Mouse (Mus musculus) heart, embryonic 16.5 days (tissue): ENCODE results near the gene Akap14. TPM values are rescaled to one million over a fixed set of nuclear protein-coding genes. Genes with fewer than 3 reads are reported as not detected.
"Not testable (repeated sequence)": the region's sequence is repeated elsewhere in the genome, so short reads cannot be mapped to it uniquely, and the experiment has no call there.

Experiments used
- ATAC-seq: fragments of 200-750 bp; cut with Nextera tagmentation; replicated peaks from 2 replicates; pipeline ENCODE4 v1.8.0; 2017; ENCODE audit warnings: moderate number of reproducible peaks; ENCODE audit not compliant: insufficient read depth, low FRiP score; ENCODE audit errors: extremely low read depth
- H3K27ac ChIP-seq: fragments of 300-500 bp; sonication (generic); 2 replicates; pipeline ENCODE4 v1.5.1; 2014; ENCODE audit warnings: mild to moderate bottlenecking, low read length, control low read depth, moderate library complexity
- H3K27me3 ChIP-seq: fragments of 300-500 bp; sonication (generic); 2 replicates; pipeline ENCODE4 v1.6.1; 2014; ENCODE audit warnings: low read length, mixed read lengths; ENCODE audit not compliant: control insufficient read depth, insufficient read depth
- H3K36me3 ChIP-seq: fragments of 300-500 bp; sonication (generic); 2 replicates; pipeline ENCODE4 v1.6.1; 2014; ENCODE audit not compliant: control insufficient read depth, insufficient read depth
- H3K4me1 ChIP-seq: fragments of 300-500 bp; sonication (generic); 2 replicates; pipeline ENCODE4 v1.6.1; 2014; ENCODE audit warnings: low read length, mixed read lengths; ENCODE audit not compliant: control insufficient read depth, insufficient read depth
- H3K4me2 ChIP-seq: fragments of 300-500 bp; sonication (generic); 2 replicates; pipeline ENCODE4 v1.6.1; 2014; ENCODE audit warnings: low read depth, mild to moderate bottlenecking, control low read depth, low read length
- H3K4me3 ChIP-seq: fragments of 300-500 bp; sonication (generic); 2 replicates; pipeline ENCODE4 v1.5.1; 2014; ENCODE audit warnings: mild to moderate bottlenecking, control low read depth, low read length
- H3K9ac ChIP-seq: fragments of 300-500 bp; sonication (generic); 2 replicates; pipeline ENCODE4 v1.6.1; 2014; ENCODE audit warnings: low read length, control low read depth
- H3K9me3 ChIP-seq: fragments of 300-500 bp; sonication (generic); replicated peaks from 2 replicates; pipeline ENCODE4 v1.6.1; 2016; ENCODE audit warnings: low read length; ENCODE audit not compliant: control insufficient read depth
- WGBS: fragments of 180-500 bp; shearing (Covaris S2); extraction: QIAGEN DNeasy Blood & Tissue Kit; methylation state at CpG from one replicate; pipeline ENCODE4 v1.1.7; 2014; 5-methylcytosine and 5-hydroxymethylcytosine counted together
- polyA plus RNA-seq: library from polyadenylated mRNA; unstranded; fragments of >200 nt; fragmentation: Nextera tagmentation; extraction: Ambion mirVana; gene quantifications from 2 replicates; pipeline ENCODE4 v1.2.1, GENCODE M21; 2015

The Akap14 gene
- polyA plus RNA-seq, 1 experiment from 2014 or later: not detected

GRCm38 (mm10) chrX:37161169-37161568, 7.5 kb downstream of the Akap14 start:
- Histone ChIP-seq H3K9me3 (no peaks in the 10 kb centered on the region), H3K27me3 (no peaks in the 10 kb centered on the region), H3K4me2 (no peak overlapping the region), H3K27ac (no peak overlapping the region), H3K4me3 (no peak overlapping the region), H3K4me1 (no peaks in the 10 kb centered on the region), H3K36me3 (peaks cover 2% of the 10 kb centered on the region; the same call in 1 of the 2 replicates), H3K9ac (no peak overlapping the region)
- no peak for ATAC-seq
- 73% methylated on average over 10 of the region's 10 CpGs for WGBS

GRCm38 (mm10) chrX:37157839-37158238, 10.8 kb downstream of the Akap14 start:
- no peak overlapping the region for H3K9ac ChIP-seq
- ATAC-seq: no peak
- H3K4me1 ChIP-seq: no peaks in the 10 kb centered on the region
- no peak overlapping the region for H3K27ac ChIP-seq
- H3K4me3 ChIP-seq: no peak overlapping the region
- H3K9me3 ChIP-seq: no peaks in the 10 kb centered on the region
- no peak overlapping the region for H3K4me2 ChIP-seq
- WGBS: 45% methylated on average over 4 of the region's 4 CpGs
- H3K36me3 ChIP-seq: peaks cover 4% of the 10 kb centered on the region; the same call in 1 of the 2 replicates
- no peaks in the 10 kb centered on the region for H3K27me3 ChIP-seq

- Histone ChIP-seq H3K4me2 (no peak overlapping the region), H3K9ac (no peak overlapping the region), H3K4me1 (no peaks in the 10 kb centered on the region), H3K4me3 (no peak overlapping the region), H3K27me3 (no peaks in the 10 kb centered on the region), H3K27ac (no peak overlapping the region), H3K36me3 (0 out of 2 replicates have a peak, but pooled peaks cover 8% of the 10 kb centered on the region), H3K9me3 (no peaks in the 10 kb centered on the region)
- ATAC-seq: no peak
- WGBS: 96% methylated on average over 2 of the region's 2 CpGs
Observed at GRCm38 (mm10) chrX:37144954-37145353, 23.7 kb downstream of the Akap14 start.

GRCm38 (mm10) chrX:37144498-37144897, 24.1 kb downstream of the Akap14 start:
- not testable (repeated sequence) for H3K27ac ChIP-seq, H3K9me3 ChIP-seq, H3K36me3 ChIP-seq, H3K9ac ChIP-seq, H3K27me3 ChIP-seq, H3K4me2 ChIP-seq, H3K4me1 ChIP-seq, ATAC-seq, H3K4me3 ChIP-seq
- WGBS: 70% methylated on average over 2 of the region's 4 CpGs

GRCm38 (mm10) chrX:37141732-37142131, 26.9 kb downstream of the Akap14 start:
- Histone ChIP-seq H3K36me3 (peaks cover 10% of the 10 kb centered on the region; the same call in 1 of the 2 replicates), H3K9ac (no peak overlapping the region), H3K4me2 (no peak overlapping the region), H3K4me1 (no peaks in the 10 kb centered on the region), H3K27ac (no peak overlapping the region), H3K27me3 (no peaks in the 10 kb centered on the region), H3K4me3 (no peak overlapping the region), H3K9me3 (no peaks in the 10 kb centered on the region)
- 76% methylated on average over 3 of the region's 3 CpGs for WGBS
- ATAC-seq: no peak

- ATAC-seq: peak; percentile 78
- 11% methylated on average over 55 of the region's 58 CpGs for WGBS
Observed at GRCm38 (mm10) chrX:37126671-37127358, 41.8 kb downstream of the Akap14 start, which contains the start of gene Nkap. Gene Nkap, plus strand, starts transcription at chrX:37126795.

GRCm38 (mm10) chrX:37125511-37125910, 43.1 kb downstream of the Akap14 start:
- no peak overlapping the region for H3K4me2 ChIP-seq
- no peaks in the 10 kb centered on the region for H3K9me3 ChIP-seq
- H3K9ac ChIP-seq: no peak overlapping the region
- no peak overlapping the region for H3K27ac ChIP-seq
- no peak for ATAC-seq
- no peaks in the 10 kb centered on the region for H3K36me3 ChIP-seq
- no peak overlapping the region for H3K4me3 ChIP-seq
- H3K27me3 ChIP-seq: no peaks in the 10 kb centered on the region; the same call in 1 of the 2 replicates
- H3K4me1 ChIP-seq: 0 out of 2 replicates have a peak, but pooled peaks cover 2% of the 10 kb centered on the region
- 85% methylated on average over 7 of the region's 7 CpGs for WGBS

More at GRCm38 (mm10) chrX:37126671-37127358, 41.8 kb downstream of the Akap14 start, which contains the start of gene Nkap:
- Histone ChIP-seq H3K4me2 (peak within 1 kb of the TSS; percentile 69), H3K27ac (peak within 1 kb of the TSS; percentile 49), H3K4me3 (peak within 1 kb of the TSS; percentile 68), H3K4me1 (0 out of 2 replicates have a peak, but pooled peaks cover 2% of the 10 kb centered on the region), H3K9me3 (no peaks in the 10 kb centered on the region), H3K9ac (peak within 1 kb of the TSS; percentile 83), H3K27me3 (no peaks in the 10 kb centered on the region; the same call in 1 of the 2 replicates), H3K36me3 (no peaks in the 10 kb centered on the region)

GRCm38 (mm10) chrX:37120212-37120611, 48.4 kb downstream of the Akap14 start:
- 59% methylated on average over 5 of the region's 5 CpGs for WGBS
- Histone ChIP-seq H3K9ac (no peak overlapping the region), H3K4me1 (no peaks in the 10 kb centered on the region), H3K4me2 (no peak overlapping the region), H3K27me3 (no peaks in the 10 kb centered on the region; the same call in 1 of the 2 replicates), H3K36me3 (no peaks in the 10 kb centered on the region), H3K9me3 (no peaks in the 10 kb centered on the region), H3K4me3 (no peak overlapping the region), H3K27ac (no peak overlapping the region)
- ATAC-seq: no peak

GRCm38 (mm10) chrX:37119585-37119984, 49.1 kb downstream of the Akap14 start:
- 49% methylated on average over 3 of the region's 3 CpGs for WGBS

More at GRCm38 (mm10) chrX:37119585-37119984, 49.1 kb downstream of the Akap14 start:
- H3K4me2 ChIP-seq: no peak overlapping the region
- no peaks in the 10 kb centered on the region; the same call in 1 of the 2 replicates for H3K27me3 ChIP-seq
- H3K9me3 ChIP-seq: no peaks in the 10 kb centered on the region
- ATAC-seq: no peak
- H3K9ac ChIP-seq: no peak overlapping the region
- H3K36me3 ChIP-seq: no peaks in the 10 kb centered on the region
- H3K4me3 ChIP-seq: no peak overlapping the region
- H3K4me1 ChIP-seq: no peaks in the 10 kb centered on the region
- H3K27ac ChIP-seq: no peak overlapping the region
